Mouse (Mus musculus) forebrain, embryonic 10.5 days (tissue): ENCODE results near the gene Dusp8. TPM values are rescaled to one million over a fixed set of nuclear protein-coding genes. Genes with fewer than 3 reads are reported as not detected.

Experiments used
- DNase-seq: peaks from one replicate; pipeline ENCODE4 v3.0.0-alpha.2; 2017; ENCODE audit warnings: low spot score; ENCODE audit errors: extremely low spot score
- H3K27ac ChIP-seq: fragments of 300-500 bp; sonication (generic); 2 replicates; pipeline ENCODE4 v1.5.1; 2016; ENCODE audit warnings: mild to moderate bottlenecking
- H3K27me3 ChIP-seq: fragments of 300-500 bp; sonication (generic); 2 replicates; pipeline ENCODE4 v1.6.1; 2016; ENCODE audit warnings: mild to moderate bottlenecking; ENCODE audit not compliant: poor library complexity, severe bottlenecking
- H3K36me3 ChIP-seq: fragments of 300-500 bp; sonication (generic); replicated peaks from 2 replicates; pipeline ENCODE4 v1.6.1; 2016; ENCODE audit warnings: mild to moderate bottlenecking, moderate library complexity
- H3K4me1 ChIP-seq: fragments of 300-500 bp; sonication (generic); 2 replicates; pipeline ENCODE4 v1.6.1; 2016
- H3K4me3 ChIP-seq: fragments of 300-500 bp; sonication (generic); 2 replicates; pipeline ENCODE4 v1.5.1; 2016; ENCODE audit warnings: mild to moderate bottlenecking, moderate library complexity
- H3K9me3 ChIP-seq: fragments of 300-500 bp; sonication (generic); 2 replicates; pipeline ENCODE4 v1.6.1; 2016; ENCODE audit warnings: mild to moderate bottlenecking, moderate library complexity
- WGBS: fragments of 180-500 bp; shearing (Covaris S2); methylation state at CpG from one replicate; pipeline ENCODE4 v1.1.7; 2016; 5-methylcytosine and 5-hydroxymethylcytosine counted together
- polyA plus RNA-seq: library from polyadenylated mRNA; unstranded; fragments of >200 nt; fragmentation: Nextera tagmentation; extraction: Ambion mirVana; gene quantifications from 2 replicates; pipeline ENCODE4 v1.2.1, GENCODE M21; 2016

The Dusp8 gene
- polyA plus RNA-seq, 1 experiment from 2014 or later = 7.3 TPM

DNA sequence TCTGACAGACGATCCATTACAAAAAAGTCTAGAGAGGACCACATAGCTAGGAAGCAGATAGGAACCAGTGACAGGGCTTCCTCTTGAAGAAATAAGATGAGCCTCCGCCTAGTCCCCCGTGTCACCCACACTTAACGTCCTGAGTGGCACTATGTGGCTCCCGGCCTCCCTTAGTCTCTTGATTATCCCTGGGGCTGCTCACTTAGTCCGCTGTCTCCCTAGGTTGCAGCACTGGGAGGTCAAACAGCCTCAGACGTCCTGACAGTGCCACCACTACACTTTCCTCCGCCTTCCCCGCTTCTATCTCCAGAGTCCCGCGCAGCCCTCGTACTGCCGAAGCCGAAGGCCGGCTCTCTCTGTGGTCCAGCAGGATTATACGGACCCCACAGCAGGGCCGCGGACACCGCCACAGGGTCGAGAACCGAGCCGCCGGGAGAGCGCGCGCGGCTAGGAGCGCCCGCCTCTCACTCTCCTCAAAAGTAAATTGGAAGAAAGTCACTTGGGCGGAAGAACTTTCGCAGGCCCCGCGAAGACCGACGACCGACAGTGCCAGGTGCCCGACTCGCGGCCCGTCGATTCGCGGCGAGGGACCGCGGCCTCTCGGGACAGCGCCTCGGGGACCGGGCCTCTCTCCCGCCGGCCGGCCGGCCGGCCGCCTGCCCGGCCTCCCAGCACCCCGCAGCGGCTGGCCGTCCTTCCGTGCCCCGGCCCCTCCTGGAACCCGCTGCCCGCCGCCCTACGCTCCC, 35.3 kb downstream of the Dusp8 start:
- Histone ChIP-seq H3K4me1 (peaks cover 24% of the 10 kb centered on the region), H3K36me3 (peaks cover 23% of the 10 kb centered on the region), H3K27ac (peak overlapping the region; percentile 91), H3K9me3 (no peaks in the 10 kb centered on the region), H3K4me3 (peak overlapping the region; percentile 95), H3K27me3 (no peaks in the 10 kb centered on the region)
- WGBS = 2% methylated on average over 66 of the region's 66 CpGs
- DNase-seq = no peak

DNA sequence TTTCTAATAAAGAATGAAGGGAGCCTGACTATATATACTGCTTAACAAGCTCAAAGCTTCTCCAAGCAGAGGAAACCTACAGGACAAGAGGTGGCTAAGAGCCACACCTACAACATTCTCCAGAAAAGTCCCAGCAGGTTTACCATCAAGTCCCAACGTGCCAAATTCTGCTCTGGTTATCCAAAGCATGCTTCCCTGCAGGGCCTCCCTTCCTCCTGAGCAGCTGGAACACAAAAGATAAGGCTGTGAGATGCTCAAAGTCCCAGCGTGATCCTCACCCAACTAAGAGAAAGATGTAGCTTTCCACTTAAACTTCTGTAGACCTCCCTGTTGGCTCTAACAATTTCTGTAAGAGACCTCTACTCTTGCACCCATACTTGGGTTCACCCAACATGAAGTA, 36.6 kb downstream of the Dusp8 start:
- Histone ChIP-seq H3K27ac (no peak overlapping the region), H3K9me3 (no peaks in the 10 kb centered on the region), H3K4me1 (peaks cover 24% of the 10 kb centered on the region), H3K36me3 (peaks cover 35% of the 10 kb centered on the region), H3K4me3 (no peak overlapping the region), H3K27me3 (no peaks in the 10 kb centered on the region)
- no peak for DNase-seq
- 77% methylated on average over 2 of the region's 2 CpGs for WGBS

DNA sequence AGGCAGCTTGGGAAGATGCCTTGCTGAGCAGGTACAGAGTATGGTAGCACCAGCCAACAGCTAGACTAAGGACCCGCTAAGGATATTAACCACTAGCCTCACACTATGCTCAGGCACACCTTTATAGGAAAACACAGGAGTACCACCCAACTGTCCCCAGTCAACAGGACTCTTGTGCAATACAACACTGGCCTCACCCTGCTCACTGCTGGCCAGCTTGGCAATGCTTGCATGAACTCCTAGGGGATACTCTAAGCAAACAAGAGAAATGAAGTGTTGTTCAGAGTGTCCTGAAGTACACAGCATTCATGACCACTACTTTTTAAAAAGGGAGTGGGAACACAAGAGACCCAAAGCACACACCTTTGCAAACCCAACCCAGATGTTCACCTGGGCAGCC, 38.5 kb downstream of the Dusp8 start:
- Histone ChIP-seq H3K4me3 (no peak overlapping the region), H3K27me3 (no peaks in the 10 kb centered on the region), H3K9me3 (no peaks in the 10 kb centered on the region), H3K4me1 (peaks cover 24% of the 10 kb centered on the region), H3K27ac (no peak overlapping the region), H3K36me3 (peaks cover 50% of the 10 kb centered on the region)
- 93% methylated on average over 1 of the region's 1 CpGs for WGBS
- DNase-seq = no peak

- no peak overlapping the region for H3K4me3 ChIP-seq
- H3K27me3 ChIP-seq = no peaks in the 10 kb centered on the region
- DNase-seq = no peak
- H3K4me1 ChIP-seq = peaks cover 23% of the 10 kb centered on the region
- no peaks in the 10 kb centered on the region for H3K9me3 ChIP-seq
- H3K27ac ChIP-seq = no peak overlapping the region
- H3K36me3 ChIP-seq = peaks cover 51% of the 10 kb centered on the region
- 86% methylated on average over 1 of the region's 1 CpGs for WGBS
Observed at GRCm38 (mm10) chr7:142056601-142057061, 39.0 kb downstream of the Dusp8 start.

DNA sequence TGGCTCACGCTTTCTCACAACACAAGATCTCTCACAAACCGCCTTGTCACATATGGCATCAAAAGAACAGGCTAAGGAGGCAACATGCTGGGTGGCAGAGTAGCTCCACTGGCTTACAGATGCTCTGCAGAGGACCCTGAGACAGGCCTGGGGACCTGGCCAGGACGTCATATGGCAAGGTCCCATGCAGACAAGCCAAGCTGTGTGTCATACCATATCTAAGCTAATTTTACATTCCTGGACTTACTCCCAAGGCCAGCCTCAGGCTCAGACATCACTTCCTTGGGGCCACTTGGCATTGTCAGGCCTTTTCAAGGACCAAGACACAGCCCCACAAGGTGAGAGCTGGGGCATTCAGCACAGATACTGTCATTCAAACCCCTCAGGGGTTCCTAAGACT, 40.2 kb downstream of the Dusp8 start:
- Histone ChIP-seq H3K9me3 (no peaks in the 10 kb centered on the region), H3K27ac (no peak overlapping the region), H3K4me3 (no peak overlapping the region), H3K4me1 (peaks cover 16% of the 10 kb centered on the region), H3K27me3 (no peaks in the 10 kb centered on the region), H3K36me3 (peaks cover 51% of the 10 kb centered on the region)
- WGBS = 89% methylated on average over 3 of the region's 3 CpGs
- DNase-seq = no peak

GRCm38 (mm10) chr7:142050536-142050935, 45.1 kb downstream of the Dusp8 start:
- Histone ChIP-seq H3K9me3 (no peaks in the 10 kb centered on the region), H3K27ac (no peak overlapping the region), H3K4me3 (no peak overlapping the region), H3K36me3 (peaks cover 47% of the 10 kb centered on the region), H3K27me3 (no peaks in the 10 kb centered on the region), H3K4me1 (peaks cover 12% of the 10 kb centered on the region)
- no peak for DNase-seq

DNA sequence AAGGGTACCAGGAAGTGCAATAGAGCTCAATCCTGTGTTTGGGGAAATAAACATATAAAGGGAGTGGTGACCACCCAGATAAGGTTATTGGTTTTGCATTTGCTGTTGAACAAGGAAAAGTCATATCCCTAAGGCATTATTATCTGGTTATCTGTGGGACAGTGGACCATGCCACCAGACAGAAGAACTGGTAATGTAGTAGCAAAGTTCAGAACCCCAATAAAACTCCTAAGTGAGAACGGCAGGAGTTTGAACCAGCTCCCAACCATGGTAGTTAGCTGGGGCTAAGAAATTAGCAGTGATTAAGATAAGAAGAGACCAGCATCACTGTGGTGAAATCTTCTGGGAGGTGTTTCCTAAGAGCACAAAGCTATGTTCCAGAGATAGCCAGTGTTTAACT, 49.7 kb downstream of the Dusp8 start:
- H3K9me3 ChIP-seq = no peaks in the 10 kb centered on the region
- peaks cover 17% of the 10 kb centered on the region for H3K36me3 ChIP-seq
- H3K4me3 ChIP-seq = no peak overlapping the region
- 91% methylated on average over 1 of the region's 1 CpGs for WGBS
- H3K4me1 ChIP-seq = peaks cover 29% of the 10 kb centered on the region
- no peak for DNase-seq
- H3K27me3 ChIP-seq = no peaks in the 10 kb centered on the region
- 0 out of 2 replicates have a peak overlapping the region, but pooled peaks have one; percentile 20 for H3K27ac ChIP-seq

DNA sequence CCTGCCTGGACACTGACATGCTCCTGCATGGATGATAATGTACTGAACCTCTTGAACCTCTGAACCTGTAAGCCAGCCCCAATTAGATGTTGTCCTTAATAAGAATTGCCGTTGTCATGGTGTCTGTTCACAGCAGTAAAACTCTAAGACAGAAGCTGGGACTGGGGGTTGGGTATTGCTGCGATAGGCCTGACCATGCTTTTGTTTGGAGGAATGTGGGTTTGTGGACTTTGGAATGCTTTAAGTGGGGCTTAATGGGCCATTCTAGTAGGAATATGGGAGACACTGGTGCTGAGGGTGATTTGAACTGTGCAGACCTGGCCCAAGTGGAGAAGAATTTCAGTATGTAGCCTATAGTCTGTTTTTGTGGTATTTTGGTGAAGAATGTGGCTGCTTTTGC, 50.3 kb downstream of the Dusp8 start:
- Histone ChIP-seq H3K9me3 (no peaks in the 10 kb centered on the region), H3K4me1 (peaks cover 29% of the 10 kb centered on the region), H3K36me3 (peaks cover 17% of the 10 kb centered on the region), H3K27ac (0 out of 2 replicates have a peak overlapping the region, but pooled peaks have one; percentile 35), H3K4me3 (no peak overlapping the region), H3K27me3 (no peaks in the 10 kb centered on the region)
- peak; percentile 27 for DNase-seq
- 34% methylated on average over 2 of the region's 2 CpGs for WGBS

- H3K4me1 ChIP-seq = peaks cover 24% of the 10 kb centered on the region
- H3K4me3 ChIP-seq = no peak overlapping the region
- no peak overlapping the region for H3K27ac ChIP-seq
- H3K36me3 ChIP-seq = no peaks in the 10 kb centered on the region
- H3K27me3 ChIP-seq = no peaks in the 10 kb centered on the region
- DNase-seq = no peak
- H3K9me3 ChIP-seq = no peaks in the 10 kb centered on the region
- 93% methylated on average over 3 of the region's 3 CpGs for WGBS
Observed at GRCm38 (mm10) chr7:142040756-142041155, 54.9 kb downstream of the Dusp8 start.

DNA sequence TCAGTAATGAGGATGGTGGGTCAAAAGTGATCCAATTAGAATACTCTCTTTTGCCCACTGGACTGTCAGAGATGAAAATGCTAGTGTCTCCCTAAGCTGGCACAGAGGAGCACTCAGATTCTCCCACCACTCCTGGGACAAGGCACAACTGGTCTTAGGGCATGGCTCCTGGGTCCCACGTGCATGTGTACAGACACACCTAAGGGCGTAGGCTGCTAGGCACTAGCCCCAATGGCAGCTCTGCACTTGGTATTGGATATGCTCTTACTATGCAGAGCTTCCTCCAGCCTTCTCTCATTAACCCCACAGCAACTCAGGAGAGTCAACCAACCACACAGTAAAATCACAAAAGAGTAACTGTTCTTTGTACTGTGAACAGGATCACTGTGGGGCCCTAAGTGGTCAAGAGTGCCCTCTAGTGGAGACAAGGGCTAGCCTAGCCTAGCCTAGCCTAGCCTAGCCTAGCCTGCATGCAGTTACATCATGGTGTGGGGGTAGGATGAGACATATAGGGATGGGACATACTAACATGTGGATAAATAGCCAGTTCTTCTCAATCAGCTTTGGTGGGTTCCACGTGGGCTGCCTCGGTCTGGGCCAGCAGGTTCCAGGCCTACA, 58.0 kb downstream of the Dusp8 start:
- DNase-seq = peak; percentile 31
- Histone ChIP-seq H3K4me3 (no peak overlapping the region), H3K9me3 (no peaks in the 10 kb centered on the region), H3K27me3 (no peaks in the 10 kb centered on the region), H3K27ac (0 out of 2 replicates have a peak overlapping the region, but pooled peaks have one; percentile 30), H3K36me3 (no peaks in the 10 kb centered on the region), H3K4me1 (peaks cover 9% of the 10 kb centered on the region)
- 71% methylated on average over 4 of the region's 4 CpGs for WGBS

DNA sequence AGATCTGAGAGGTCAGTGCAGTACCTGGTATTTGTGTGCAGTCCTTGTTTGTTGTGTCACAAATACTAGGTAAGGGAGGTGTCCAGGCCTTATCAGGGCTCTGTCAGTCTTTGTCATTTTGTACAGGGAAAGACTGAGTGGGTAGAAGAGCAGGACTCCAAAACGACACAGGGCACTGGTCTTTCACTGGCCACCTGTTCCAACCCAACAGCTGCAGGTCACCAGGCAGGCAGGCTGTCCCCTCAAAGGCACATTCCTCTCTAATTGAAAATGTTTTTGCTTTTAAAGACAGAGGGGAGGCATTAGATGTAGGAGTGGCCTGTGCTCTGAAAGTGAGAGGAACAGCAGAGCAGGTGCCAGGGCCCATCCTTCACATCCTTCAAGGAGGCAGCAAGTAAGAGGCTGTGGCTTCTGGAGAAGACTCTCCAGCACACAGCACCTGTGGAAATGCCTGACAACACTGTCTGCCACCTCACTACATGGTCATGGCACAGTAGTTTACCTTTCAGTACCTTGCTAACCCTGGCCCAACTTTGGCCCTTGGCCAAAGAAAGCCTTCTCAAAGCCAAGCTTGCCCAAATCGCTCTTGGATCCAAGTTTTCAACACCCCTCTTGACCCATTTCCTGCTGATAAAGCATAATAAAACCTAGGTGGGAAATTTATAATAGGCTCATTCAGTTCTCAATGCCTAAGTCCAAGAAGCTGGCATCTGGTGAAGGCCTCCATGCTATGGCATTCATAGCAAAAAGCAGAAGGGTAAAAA, 60.4 kb downstream of the Dusp8 start:
- H3K36me3 ChIP-seq = no peaks in the 10 kb centered on the region
- H3K27me3 ChIP-seq = no peaks in the 10 kb centered on the region
- no peak for DNase-seq
- no peaks in the 10 kb centered on the region for H3K9me3 ChIP-seq
- H3K4me3 ChIP-seq = no peak overlapping the region
- 75% methylated on average over 2 of the region's 2 CpGs for WGBS
- H3K27ac ChIP-seq = no peak overlapping the region
- peaks cover 9% of the 10 kb centered on the region for H3K4me1 ChIP-seq

GRCm38 (mm10) chr7:142034198-142034597, 61.4 kb downstream of the Dusp8 start:
- H3K9me3 ChIP-seq = no peaks in the 10 kb centered on the region
- whole genome bisulfite sequencing = 87% methylated on average over 2 of the region's 2 CpGs
- no peak overlapping the region for H3K27ac ChIP-seq
- H3K27me3 ChIP-seq = no peaks in the 10 kb centered on the region
- H3K4me3 ChIP-seq = no peak overlapping the region
- peaks cover 9% of the 10 kb centered on the region for H3K4me1 ChIP-seq
- H3K36me3 ChIP-seq = no peaks in the 10 kb centered on the region
- no peak for DNase-seq

DNA sequence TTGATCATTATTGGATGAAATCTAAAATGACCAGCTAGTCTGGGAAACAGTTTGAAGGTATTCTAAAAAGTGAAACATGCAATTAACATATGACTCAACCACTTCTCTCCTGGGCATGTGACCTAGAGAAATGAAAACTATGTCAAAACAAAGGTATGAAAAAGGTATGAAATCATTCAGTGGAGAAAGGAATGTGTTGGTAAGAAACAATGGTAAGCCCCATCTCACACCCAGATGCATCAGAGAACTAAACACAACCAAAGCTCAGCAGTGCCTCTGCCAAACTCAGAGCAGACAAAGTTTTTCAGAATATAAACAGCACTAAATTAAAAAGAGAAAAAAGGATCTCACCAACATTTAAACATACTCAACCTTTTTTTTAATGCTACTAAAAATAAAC, 65.6 kb downstream of the Dusp8 start:
- Histone ChIP-seq H3K9me3 (no peaks in the 10 kb centered on the region), H3K4me1 (peaks cover 10% of the 10 kb centered on the region), H3K36me3 (no peaks in the 10 kb centered on the region), H3K4me3 (no peak overlapping the region), H3K27me3 (no peaks in the 10 kb centered on the region), H3K27ac (no peak overlapping the region)
- no peak for DNase-seq
